Mouse (Mus musculus) neural tube, embryonic 14.5 days (tissue): ENCODE results near the gene Nrf1. TPM values are rescaled to one million over a fixed set of nuclear protein-coding genes. Genes with fewer than 3 reads are reported as not detected.

ENCODE experiments used
- ATAC-seq: fragments of 200-750 bp; cut with Nextera tagmentation; 2 replicates; pipeline ENCODE4 v1.8.0; 2017; ENCODE audit warnings: low read depth, mild to moderate bottlenecking, moderate TSS enrichment, moderate library complexity
- H3K27ac ChIP-seq: fragments of 300-500 bp; sonication (generic); 2 replicates; pipeline ENCODE4 v1.5.1; 2014; ENCODE audit warnings: low read depth, mild to moderate bottlenecking, control low read depth, low read length, moderate library complexity, mixed read lengths
- H3K27me3 ChIP-seq: fragments of 300-500 bp; sonication (generic); 2 replicates; pipeline ENCODE4 v1.6.1; 2014; ENCODE audit warnings: low read length; ENCODE audit not compliant: control insufficient read depth, insufficient read depth
- H3K36me3 ChIP-seq: fragments of 300-500 bp; sonication (generic); 2 replicates; pipeline ENCODE4 v1.6.1; 2014; ENCODE audit warnings: low read length, mixed read lengths; ENCODE audit not compliant: control insufficient read depth, insufficient read depth
- H3K4me1 ChIP-seq: fragments of 300-500 bp; sonication (generic); 2 replicates; pipeline ENCODE4 v1.6.1; 2014; ENCODE audit warnings: low read length; ENCODE audit not compliant: control insufficient read depth, insufficient read depth
- H3K4me2 ChIP-seq: fragments of 300-500 bp; sonication (generic); 2 replicates; pipeline ENCODE4 v1.6.1; 2014; ENCODE audit warnings: mild to moderate bottlenecking, low read depth, low read length, control low read depth
- H3K4me3 ChIP-seq: fragments of 300-500 bp; sonication (generic); 2 replicates; pipeline ENCODE4 v1.5.1; 2014; ENCODE audit warnings: low read depth, low read length, control low read depth, mixed read lengths
- H3K9ac ChIP-seq: fragments of 300-500 bp; sonication (generic); replicated peaks from 2 replicates; pipeline ENCODE4 v1.6.1; 2014; ENCODE audit warnings: low read depth, mild to moderate bottlenecking, control low read depth, low read length, mixed read lengths
- H3K9me3 ChIP-seq: fragments of 300-500 bp; sonication (generic); 2 replicates; pipeline ENCODE4 v1.6.1; 2016; ENCODE audit warnings: low read length; ENCODE audit not compliant: control insufficient read depth
- WGBS: fragments of 180-500 bp; shearing (Covaris S2); extraction: QIAGEN DNeasy Blood & Tissue Kit; methylation state at CpG from one replicate; pipeline ENCODE4 v1.1.7; 2014; 5-methylcytosine and 5-hydroxymethylcytosine counted together
- polyA plus RNA-seq: library from polyadenylated mRNA; unstranded; fragments of >200 nt; fragmentation: Nextera tagmentation; extraction: Ambion mirVana; gene quantifications from 2 replicates; pipeline ENCODE4 v1.2.1, GENCODE M21; 2014

The Nrf1 gene
- polyA plus RNA-seq, 1 experiment from 2014 or later, result 33.2 TPM

- no peak overlapping the region for H3K4me3 ChIP-seq
- no peak overlapping the region for H3K27ac ChIP-seq
- H3K27me3 ChIP-seq, result no peaks in the 10 kb centered on the region
- WGBS, result 94% methylated on average over 8 of the region's 8 CpGs
- no peak overlapping the region for H3K9ac ChIP-seq
- no peaks in the 10 kb centered on the region for H3K9me3 ChIP-seq
- H3K4me1 ChIP-seq, result peaks cover 14% of the 10 kb centered on the region
- ATAC-seq, result no peak
- no peaks in the 10 kb centered on the region for H3K36me3 ChIP-seq
- no peak overlapping the region for H3K4me2 ChIP-seq
Measured at GRCm38 (mm10) chr6:30150471-30150870, 102.7 kb downstream of the Nrf1 start.

- Histone ChIP-seq H3K9ac (no peak overlapping the region), H3K27me3 (no peaks in the 10 kb centered on the region), H3K4me3 (no peak overlapping the region), H3K9me3 (no peaks in the 10 kb centered on the region), H3K4me2 (no peak overlapping the region), H3K4me1 (peaks cover 14% of the 10 kb centered on the region), H3K27ac (peak overlapping the region; percentile 3; the same call in 1 of the 2 replicates), H3K36me3 (no peaks in the 10 kb centered on the region)
- 90% methylated on average over 12 of the region's 12 CpGs for WGBS
- no peak for ATAC-seq
Measured at GRCm38 (mm10) chr6:30152163-30152562, 104.4 kb downstream of the Nrf1 start.

- Histone ChIP-seq H3K9ac (no peak overlapping the region), H3K4me1 (peaks cover 14% of the 10 kb centered on the region), H3K27me3 (no peaks in the 10 kb centered on the region), H3K27ac (peak overlapping the region; percentile 3; the same call in 1 of the 2 replicates), H3K36me3 (no peaks in the 10 kb centered on the region), H3K9me3 (no peaks in the 10 kb centered on the region), H3K4me2 (no peak overlapping the region), H3K4me3 (no peak overlapping the region)
- WGBS, result 30% methylated on average over 10 of the region's 10 CpGs
- peak; percentile 49; the same call in 1 of the 2 replicates for ATAC-seq
Measured at GRCm38 (mm10) chr6:30152649-30153048, 104.9 kb downstream of the Nrf1 start.

- H3K4me1 ChIP-seq, result peaks cover 14% of the 10 kb centered on the region
- no peak for ATAC-seq
- H3K4me2 ChIP-seq, result no peak overlapping the region
- no peaks in the 10 kb centered on the region for H3K36me3 ChIP-seq
- H3K27ac ChIP-seq, result no peak overlapping the region
- 37% methylated on average over 3 of the region's 3 CpGs for whole genome bisulfite sequencing
- no peaks in the 10 kb centered on the region for H3K27me3 ChIP-seq
- H3K4me3 ChIP-seq, result no peak overlapping the region
- H3K9ac ChIP-seq, result no peak overlapping the region
- no peaks in the 10 kb centered on the region for H3K9me3 ChIP-seq
Measured at GRCm38 (mm10) chr6:30153076-30153475, 105.3 kb downstream of the Nrf1 start.

- Histone ChIP-seq H3K9me3 (no peaks in the 10 kb centered on the region), H3K9ac (no peak overlapping the region)
- 77% methylated on average over 15 of the region's 15 CpGs for WGBS
Measured at GRCm38 (mm10) chr6:30153733-30154415, 106.1 kb downstream of the Nrf1 start.

GRCm38 (mm10) chr6:30159516-30160045, 111.8 kb downstream of the Nrf1 start:
- H3K36me3 ChIP-seq, result no peaks in the 10 kb centered on the region
- H3K9me3 ChIP-seq, result no peaks in the 10 kb centered on the region
- no peaks in the 10 kb centered on the region for H3K4me1 ChIP-seq
- H3K27ac ChIP-seq, result no peak overlapping the region
- no peaks in the 10 kb centered on the region for H3K27me3 ChIP-seq
- H3K4me3 ChIP-seq, result no peak overlapping the region
- ATAC-seq, result no peak
- no peak overlapping the region for H3K4me2 ChIP-seq
- H3K9ac ChIP-seq, result no peak overlapping the region
- 54% methylated on average over 4 of the region's 4 CpGs for WGBS

More at GRCm38 (mm10) chr6:30153733-30154415, 106.1 kb downstream of the Nrf1 start:
- Histone ChIP-seq H3K27ac (no peak overlapping the region), H3K4me3 (no peak overlapping the region), H3K4me1 (peaks cover 14% of the 10 kb centered on the region), H3K4me2 (no peak overlapping the region), H3K36me3 (no peaks in the 10 kb centered on the region), H3K27me3 (no peaks in the 10 kb centered on the region)
- ATAC-seq, result no peak

GRCm38 (mm10) chr6:30160408-30160807, 112.6 kb downstream of the Nrf1 start:
- Histone ChIP-seq H3K9ac (no peak overlapping the region), H3K4me3 (no peak overlapping the region), H3K4me2 (no peak overlapping the region), H3K36me3 (no peaks in the 10 kb centered on the region), H3K27me3 (no peaks in the 10 kb centered on the region), H3K27ac (no peak overlapping the region), H3K4me1 (no peaks in the 10 kb centered on the region), H3K9me3 (no peaks in the 10 kb centered on the region)
- WGBS, result 88% methylated on average over 4 of the region's 4 CpGs
- no peak for ATAC-seq

- WGBS, result 79% methylated on average over 2 of the region's 2 CpGs
- no peak overlapping the region for H3K9ac ChIP-seq
- no peak overlapping the region for H3K4me2 ChIP-seq
- no peaks in the 10 kb centered on the region for H3K9me3 ChIP-seq
- H3K4me3 ChIP-seq, result no peak overlapping the region
- H3K4me1 ChIP-seq, result no peaks in the 10 kb centered on the region
- no peaks in the 10 kb centered on the region for H3K36me3 ChIP-seq
- H3K27me3 ChIP-seq, result no peaks in the 10 kb centered on the region
- no peak overlapping the region for H3K27ac ChIP-seq
- ATAC-seq, result no peak
Measured at GRCm38 (mm10) chr6:30161618-30162017, 113.8 kb downstream of the Nrf1 start.

- Histone ChIP-seq H3K9ac (no peak overlapping the region), H3K4me3 (no peak overlapping the region), H3K36me3 (no peaks in the 10 kb centered on the region), H3K27ac (no peak overlapping the region), H3K27me3 (no peaks in the 10 kb centered on the region), H3K4me1 (no peaks in the 10 kb centered on the region), H3K4me2 (no peak overlapping the region), H3K9me3 (no peaks in the 10 kb centered on the region)
- 54% methylated on average over 7 of the region's 7 CpGs for WGBS
- no peak for ATAC-seq
Measured at GRCm38 (mm10) chr6:30162091-30162490, 114.3 kb downstream of the Nrf1 start.
